Mouse (Mus musculus) midbrain, embryonic 16.5 days (tissue): Measurements from ENCODE around the gene Gnb4. TPM values are rescaled to one million over a fixed set of nuclear protein-coding genes. Genes with fewer than 3 reads are reported as not detected.

Experiments
- ATAC-seq: fragments of 200-750 bp; cut with Nextera tagmentation; 2 replicates; pipeline ENCODE4 v1.8.0; 2017; ENCODE audit warnings: moderate TSS enrichment
- H3K27ac ChIP-seq: fragments of 300-500 bp; sonication (generic); 2 replicates; pipeline ENCODE4 v1.5.1; 2014; ENCODE audit warnings: mild to moderate bottlenecking, low read length, mixed read lengths
- H3K27me3 ChIP-seq: fragments of 300-500 bp; sonication (generic); 2 replicates; pipeline ENCODE4 v1.6.1; 2014; ENCODE audit warnings: low read depth, low read length, mixed read lengths; ENCODE audit not compliant: control insufficient read depth, insufficient read depth
- H3K36me3 ChIP-seq: fragments of 300-500 bp; sonication (generic); 2 replicates; pipeline ENCODE4 v1.6.1; 2014; ENCODE audit warnings: mild to moderate bottlenecking, low read length, moderate library complexity, mixed read lengths; ENCODE audit not compliant: control insufficient read depth, insufficient read depth
- H3K4me1 ChIP-seq: fragments of 300-500 bp; sonication (generic); 2 replicates; pipeline ENCODE4 v1.6.1; 2014; ENCODE audit warnings: mild to moderate bottlenecking, low read length, mixed read lengths; ENCODE audit not compliant: control insufficient read depth, insufficient read depth
- H3K4me2 ChIP-seq: fragments of 300-500 bp; sonication (generic); 2 replicates; pipeline ENCODE4 v1.6.1; 2014; ENCODE audit warnings: mild to moderate bottlenecking, low read length, mixed read lengths
- H3K4me3 ChIP-seq: fragments of 300-500 bp; sonication (generic); 2 replicates; pipeline ENCODE4 v1.5.1; 2014; ENCODE audit warnings: low read depth, mild to moderate bottlenecking, low read length, moderate library complexity, mixed read lengths
- H3K9ac ChIP-seq: fragments of 300-500 bp; sonication (generic); 2 replicates; pipeline ENCODE4 v1.6.1; 2014; ENCODE audit warnings: low read depth, low read length, mixed read lengths
- H3K9me3 ChIP-seq: fragments of 300-500 bp; sonication (generic); replicated peaks from 2 replicates; pipeline ENCODE4 v1.6.1; 2014; ENCODE audit warnings: mild to moderate bottlenecking, low read length, mixed read lengths; ENCODE audit not compliant: control insufficient read depth, poor library complexity, severe bottlenecking
- WGBS: fragments of 180-500 bp; shearing (Covaris S2); extraction: QIAGEN DNeasy Blood & Tissue Kit; methylation state at CpG from one replicate; pipeline ENCODE4 v1.1.7; 2014; 5-methylcytosine and 5-hydroxymethylcytosine counted together
- polyA plus RNA-seq: library from polyadenylated mRNA; unstranded; fragments of >200 nt; fragmentation: Nextera tagmentation; extraction: Ambion mirVana; gene quantifications from 2 replicates; pipeline ENCODE4 v1.2.1, GENCODE M21; 2015

Gene Gnb4
- polyA plus RNA-seq, 1 experiment from 2014 or later, result 105 TPM

- Histone ChIP-seq H3K4me3 (no peak overlapping the region), H3K27ac (no peak overlapping the region), H3K4me1 (no peaks in the 10 kb centered on the region), H3K9me3 (no peaks in the 10 kb centered on the region), H3K36me3 (peaks cover 27% of the 10 kb centered on the region), H3K27me3 (no peaks in the 10 kb centered on the region), H3K4me2 (no peak overlapping the region), H3K9ac (no peak overlapping the region)
- WGBS, result 85% methylated on average over 2 of the region's 2 CpGs
- no peak for ATAC-seq
Measured at GRCm38 (mm10) chr3:32573086-32573485, 43.3 kb downstream of the Gnb4 start.

- WGBS, result 90% methylated on average over 6 of the region's 6 CpGs
- ATAC-seq, result no peak
- no peaks in the 10 kb centered on the region for H3K27me3 ChIP-seq
- H3K4me1 ChIP-seq, result no peaks in the 10 kb centered on the region
- no peaks in the 10 kb centered on the region for H3K9me3 ChIP-seq
- no peak overlapping the region for H3K4me3 ChIP-seq
- H3K27ac ChIP-seq, result no peak overlapping the region
- no peak overlapping the region for H3K9ac ChIP-seq
- H3K36me3 ChIP-seq, result peaks cover 30% of the 10 kb centered on the region
- H3K4me2 ChIP-seq, result no peak overlapping the region
Measured at GRCm38 (mm10) chr3:32563401-32563800, 53.0 kb downstream of the Gnb4 start.

GRCm38 (mm10) chr3:32553061-32553460 is 63.3 kb downstream of the Gnb4 start:
- Histone ChIP-seq H3K4me2 (no peak overlapping the region), H3K9ac (no peak overlapping the region), H3K4me3 (no peak overlapping the region), H3K27me3 (no peaks in the 10 kb centered on the region), H3K36me3 (peaks cover 17% of the 10 kb centered on the region), H3K4me1 (no peaks in the 10 kb centered on the region), H3K27ac (no peak overlapping the region), H3K9me3 (no peaks in the 10 kb centered on the region)
- WGBS, result 100% methylated on average over 1 of the region's 1 CpGs
- ATAC-seq, result no peak

- no peak overlapping the region for H3K9ac ChIP-seq
- H3K27ac ChIP-seq, result no peak overlapping the region
- no peaks in the 10 kb centered on the region for H3K9me3 ChIP-seq
- H3K4me2 ChIP-seq, result no peak overlapping the region
- H3K36me3 ChIP-seq, result peaks cover 29% of the 10 kb centered on the region; the same call in 1 of the 2 replicates
- ATAC-seq, result no peak
- H3K4me3 ChIP-seq, result no peak overlapping the region
- 96% methylated on average over 5 of the region's 5 CpGs for WGBS
- no peaks in the 10 kb centered on the region for H3K27me3 ChIP-seq
- H3K4me1 ChIP-seq, result no peaks in the 10 kb centered on the region
Measured at GRCm38 (mm10) chr3:32538091-32538490, 78.3 kb downstream of the Gnb4 start.

GRCm38 (mm10) chr3:32537556-32537955 is 78.8 kb downstream of the Gnb4 start:
- Histone ChIP-seq H3K36me3 (peaks cover 29% of the 10 kb centered on the region; the same call in 1 of the 2 replicates), H3K4me3 (no peak overlapping the region), H3K9me3 (no peaks in the 10 kb centered on the region), H3K9ac (no peak overlapping the region), H3K4me2 (no peak overlapping the region), H3K27me3 (no peaks in the 10 kb centered on the region), H3K4me1 (no peaks in the 10 kb centered on the region), H3K27ac (no peak overlapping the region)
- ATAC-seq, result no peak
- 56% methylated on average over 1 of the region's 1 CpGs for WGBS

- H3K9me3 ChIP-seq, result no peaks in the 10 kb centered on the region
- H3K4me2 ChIP-seq, result no peak overlapping the region
- no peak overlapping the region for H3K9ac ChIP-seq
- 74% methylated on average over 1 of the region's 1 CpGs for WGBS
- no peak overlapping the region for H3K27ac ChIP-seq
- no peak overlapping the region for H3K4me3 ChIP-seq
- peaks cover 6% of the 10 kb centered on the region; the same call in 1 of the 2 replicates for H3K4me1 ChIP-seq
- ATAC-seq, result no peak
- H3K27me3 ChIP-seq, result no peaks in the 10 kb centered on the region
- peaks cover 27% of the 10 kb centered on the region; the same call in 1 of the 2 replicates for H3K36me3 ChIP-seq
Measured at GRCm38 (mm10) chr3:32535692-32536091, 80.7 kb downstream of the Gnb4 start.

Other genes starting within 250 kb of the Gnb4 start
- gene Pik3ca, start 218.9 kb downstream of the Gnb4 start, polyA plus RNA-seq, result 12.8 and 16.5 TPM in 2 replicates
- 0.10 and 0.16 TPM in 2 replicates for gene Kcnmb3, start 124.4 kb downstream of the Gnb4 start, polyA plus RNA-seq
- gene Zfp639, start 106.3 kb downstream of the Gnb4 start, polyA plus RNA-seq, result 36.6 and 41.7 TPM in 2 replicates
- 41.7 and 43.5 TPM in 2 replicates for gene Mfn1, start 87.1 kb downstream of the Gnb4 start, polyA plus RNA-seq
- 51.6 and 66.6 TPM in 2 replicates for gene Actl6a, start 89.7 kb upstream of the Gnb4 start, polyA plus RNA-seq
- gene Ndufb5, start 120.4 kb upstream of the Gnb4 start, polyA plus RNA-seq, result 297 and 301 TPM in 2 replicates
- gene Mrpl47, start 121.0 kb upstream of the Gnb4 start, polyA plus RNA-seq, result 23.7 and 26.9 TPM in 2 replicates
- 14.9 and 21.0 TPM in 2 replicates for gene Usp13, start 201.0 kb upstream of the Gnb4 start, polyA plus RNA-seq